9 mouse cellular contexts compared by ENCODE assay signal in the genomic region with DNA sequence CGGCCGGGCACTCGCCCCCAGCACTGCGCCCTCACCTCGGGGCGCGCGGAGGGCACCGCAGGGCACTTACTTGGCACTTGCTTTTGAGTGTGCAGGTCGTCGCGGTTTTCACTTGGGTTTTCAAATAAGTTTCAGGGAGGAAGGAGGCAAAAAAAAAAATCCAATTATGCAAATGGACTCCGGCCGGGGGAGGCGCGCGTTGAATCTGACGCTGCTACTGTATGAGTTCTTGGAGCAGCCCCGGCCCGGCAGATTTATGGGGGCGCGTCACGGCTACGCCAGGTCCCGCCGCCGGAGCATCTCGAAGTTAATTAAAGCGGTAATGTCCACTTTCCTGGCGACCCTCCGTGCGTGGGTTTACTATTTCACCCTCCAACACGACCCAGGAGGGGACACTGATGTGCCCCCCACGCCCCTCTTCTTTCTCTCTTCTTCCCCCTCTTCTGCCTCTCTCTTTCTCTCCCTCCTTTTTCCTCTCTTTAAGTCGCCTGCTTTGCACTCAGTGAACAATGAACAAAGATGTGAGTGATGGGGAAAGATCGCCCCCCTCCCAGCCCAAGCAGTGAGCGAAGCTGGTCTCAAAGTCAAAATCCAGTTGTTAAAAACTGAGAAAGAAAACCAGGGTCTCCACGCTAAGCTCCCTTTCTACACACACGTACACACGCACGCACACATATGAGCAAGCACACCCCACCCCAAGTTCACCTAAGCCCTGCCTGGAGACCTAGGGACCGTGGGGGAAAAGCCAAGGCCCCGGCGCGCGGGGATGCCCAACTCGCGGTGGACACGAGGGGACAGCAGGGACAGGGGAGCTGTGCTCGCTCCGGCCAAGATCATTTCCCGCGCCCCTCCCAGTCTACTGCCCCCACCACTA. TPM values are rescaled to one million over a fixed set of nuclear protein-coding genes. Genes with fewer than 3 reads are reported as not detected.
DNase-seq lines count a peak whose midpoint lies in the region; ATAC-seq and TF ChIP-seq lines count a peak whose summit lies in the region.
"Had no signal": no experiment of that assay in that cellular context is flagged by ENCODE, and none has a peak within 500 bp of the region (broad histone marks: within the 10 kb centered on the region; RNA-seq: fewer than 3 reads in every experiment).

No protein-coding gene starts in this region.

- peaks cover 17% of the 10 kb centered on the region; the same call in 1 of the 2 replicates for H3K4me1 ChIP-seq in kidney, postnatal 0 days (replicated peaks; ENCODE audit: insufficient read depth, low read length)
- peaks cover 49% of the 10 kb centered on the region for H3K4me1 ChIP-seq in hindbrain, embryonic 10.5 days (replicated peaks)

- H3K27me3 ChIP-seq in kidney, postnatal 0 days (ENCODE audit: insufficient read depth, low read length), result peaks cover 42% of the 10 kb centered on the region
- H3K27me3 ChIP-seq in hindbrain, embryonic 10.5 days (ENCODE audit: insufficient read depth, poor library complexity, severe bottlenecking), result peaks cover 42% of the 10 kb centered on the region

- no peak for TF ChIP-seq CTCF in kidney, postnatal 0 days (IDR thresholded peaks at IDR 0.05; ENCODE audit: low read depth)

- no peak; the same call in 1 of the 2 replicates for ATAC-seq in kidney, postnatal 0 days (replicated peaks; ENCODE audit: low FRiP score, low read depth)
- ATAC-seq in CD4-positive, CD25-positive, alpha-beta regulatory T cell, adult 4 months, result no peak

- no peaks in the 10 kb centered on the region for H3K36me3 ChIP-seq in kidney, postnatal 0 days (ENCODE audit: insufficient read depth, low read length)
- no peaks in the 10 kb centered on the region for H3K36me3 ChIP-seq in hindbrain, embryonic 10.5 days
- H3K36me3 ChIP-seq: G1E had no signal

- H3K9me3 ChIP-seq in kidney, postnatal 0 days (replicated peaks; ENCODE audit: low read length), result no peaks in the 10 kb centered on the region
- no peaks in the 10 kb centered on the region for H3K9me3 ChIP-seq in hindbrain, embryonic 10.5 days

- DNase-seq in kidney, postnatal 0 days (ENCODE audit: low spot score), result peak; percentile 69
- DNase-seq in kidney, adult 18-20 months, result no peak
- peak; percentile 34 to 41 for DNase-seq in adrenal gland, adult 18-20 months (ENCODE audit: low spot score in 2 of 2)
- DNase-seq in embryo, embryonic 11 days, result peak; percentile 80
- DNase-seq in hindbrain, embryonic 10.5 days (ENCODE audit: low spot score), result peak; percentile 62
- peak; percentile 34 to 64 for DNase-seq in lung, postnatal 4 days
- no peak for DNase-seq in T-cell, adult 2 months (ENCODE audit: low spot score)

- peak overlapping the region; percentile 49 for H3K4me3 ChIP-seq in kidney, postnatal 0 days (replicated peaks; ENCODE audit: low read depth, low read length)
- peak overlapping the region; percentile 80 for H3K4me3 ChIP-seq in hindbrain, embryonic 10.5 days

- WGBS in kidney, postnatal 0 days, result under 1% methylated on average over 53 of the region's 53 CpGs
- under 1% methylated on average over 53 of the region's 53 CpGs for WGBS in hindbrain, embryonic 10.5 days

- H3K9ac ChIP-seq in kidney, postnatal 0 days (ENCODE audit: low read depth, low read length), result peak overlapping the region; percentile 49

- peak overlapping the region; percentile 95 for H3K4me2 ChIP-seq in kidney, postnatal 0 days (ENCODE audit: low read length)

- no peak overlapping the region; the same call in 1 of the 2 replicates for H3K27ac ChIP-seq in kidney, postnatal 0 days
- peak overlapping the region; percentile 97 for H3K27ac ChIP-seq in hindbrain, embryonic 10.5 days

RNA-seq across cellular contexts. Expression of a gene that starts 3.7 kb away (rescaled TPM):
- polyA plus RNA-seq in kidney, postnatal 0 days (2015; fragmentation: Nextera tagmentation; extraction: Ambion mirVana), result 3.7 and 4.0 TPM in 2 replicates
- total RNA-seq in adrenal gland, adult 18-20 months (2021), result 1 to 10 TPM; 3.9 to 4.8 TPM
- polyA plus RNA-seq in hindbrain, embryonic 10.5 days (2016; fragmentation: Nextera tagmentation; extraction: Ambion mirVana), result 32.2 and 40.7 TPM in 2 replicates
- under 1 TPM in 1 of 2 experiments, not detected in 1; 0.42 TPM for polyA plus RNA-seq in CD4-positive, CD25-positive, alpha-beta regulatory T cell, adult 4 months (2017; shearing (Covaris generic))
- polyA plus RNA-seq: G1E had no signal

Comparison
In these comparisons a context has a peak if more than half of its experiments do, and no peak if none do; other contexts are left out.
1. DNase-seq: peak in kidney, postnatal 0 days (single experiment), adrenal gland, adult 18-20 months (2 of 2), embryo, embryonic 11 days (single experiment), hindbrain, embryonic 10.5 days (single experiment) and lung, postnatal 4 days (2 of 2); none in kidney, adult 18-20 months (single experiment) and T-cell, adult 2 months (single experiment).